Mouse (Mus musculus) layer of hippocampus, adult 9-10 months (tissue): ENCODE data around the gene Tub.
A peak's percentile ranks its signal among the peaks of the same experiment; 100 is the strongest.

Experiments
- DNase-seq: peaks from one replicate; pipeline ENCODE4 v3.0.0; 2022; ENCODE audit warnings: low spot score

Gene Tub

GRCm38 (mm10) chr7:109029961-109030465, 79.9 kb downstream of the Tub start:
- DNase-seq, result no peak

- DNase-seq, result no peak
Observed at GRCm38 (mm10) chr7:109031331-109031730, 81.2 kb downstream of the Tub start.

DNA sequence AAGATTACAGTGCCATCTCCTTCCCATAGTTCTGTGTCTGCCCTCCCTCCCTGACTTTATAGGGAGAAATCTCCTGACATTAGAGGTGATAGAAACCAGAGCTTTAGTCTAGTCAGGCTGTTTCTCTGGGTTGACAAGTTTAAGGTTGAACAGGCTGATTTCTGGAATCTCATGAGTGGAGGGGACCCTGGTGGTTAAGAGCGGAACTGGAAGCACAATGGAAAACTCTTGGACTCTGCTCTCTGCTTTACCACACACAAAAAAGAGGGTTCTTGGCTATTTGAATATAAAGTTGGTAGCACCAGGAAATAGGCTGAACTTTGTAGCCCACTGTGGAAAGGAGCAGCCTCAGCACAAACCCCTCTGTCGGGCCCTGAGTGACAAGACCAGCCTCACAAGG, 81.9 kb downstream of the Tub start:
- DNase-seq, result no peak

DNA sequence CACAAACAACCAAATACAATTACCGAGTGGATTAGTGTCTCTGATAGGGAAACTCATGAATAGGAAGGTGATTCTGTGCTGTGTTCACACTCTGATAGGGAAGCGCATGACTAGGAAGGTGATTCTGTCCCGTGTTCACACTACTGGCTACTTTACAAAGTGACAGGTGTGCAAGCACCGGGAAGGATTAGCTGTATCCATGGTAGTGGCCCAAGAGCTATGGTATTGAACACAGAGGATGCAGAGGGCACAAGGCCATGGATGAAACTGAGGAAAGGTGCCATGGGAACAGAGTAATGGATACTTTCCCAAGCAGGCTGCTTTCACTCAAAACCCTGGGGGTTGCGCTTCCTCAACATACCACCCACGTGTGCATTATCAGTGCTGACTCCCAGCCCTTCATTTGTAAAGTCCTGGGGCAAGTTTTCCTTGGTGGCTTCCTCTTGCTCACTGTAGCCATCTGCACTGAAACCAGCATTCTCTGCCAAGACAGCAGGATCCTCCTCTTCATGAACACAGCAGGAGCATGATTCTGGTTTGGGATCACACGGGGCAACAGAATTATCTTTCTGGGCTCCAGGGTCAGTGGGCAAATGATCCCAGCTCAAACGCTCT, 88.1 kb downstream of the Tub start:
- DNase-seq, result no peak

DNA sequence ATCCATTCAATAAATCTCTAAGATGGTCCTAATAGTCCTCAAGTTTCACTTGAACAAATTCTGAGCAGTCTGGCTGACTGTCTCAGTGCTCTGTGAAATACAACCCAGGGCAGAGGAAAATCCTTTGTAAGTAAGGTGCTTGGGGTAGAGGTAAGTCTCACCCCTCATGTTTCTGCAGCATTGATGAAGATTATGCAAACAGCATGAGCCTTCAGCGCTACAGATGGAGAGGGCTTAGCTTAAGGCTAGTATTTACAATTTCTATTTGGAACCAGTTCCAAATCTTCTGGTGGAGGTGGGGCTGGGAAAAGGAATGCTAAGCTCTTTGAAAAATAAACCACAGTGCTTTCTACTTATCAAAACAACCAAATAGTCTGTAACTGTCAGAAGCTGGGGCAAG, 88.8 kb downstream of the Tub start:
- DNase-seq, result no peak

DNA sequence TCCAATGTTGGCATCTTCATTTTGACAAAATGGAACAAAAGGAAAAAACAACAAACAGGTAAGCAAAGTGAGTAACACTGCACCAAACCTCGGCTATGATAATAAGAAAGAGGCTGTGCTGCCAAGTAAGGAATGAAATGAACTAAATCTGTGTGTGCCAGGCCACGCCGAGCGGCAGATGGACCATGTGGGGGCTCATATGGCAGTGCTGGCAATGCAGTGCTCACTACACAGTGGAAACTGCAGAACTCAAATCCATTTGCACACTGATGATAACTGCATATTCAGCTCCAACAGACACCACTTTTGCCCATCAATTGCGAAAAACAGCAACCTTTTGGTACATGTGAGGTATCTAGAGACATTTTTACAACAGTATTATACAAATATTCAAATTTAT, 89.3 kb downstream of the Tub start:
- DNase-seq, result peak; percentile 81

DNA sequence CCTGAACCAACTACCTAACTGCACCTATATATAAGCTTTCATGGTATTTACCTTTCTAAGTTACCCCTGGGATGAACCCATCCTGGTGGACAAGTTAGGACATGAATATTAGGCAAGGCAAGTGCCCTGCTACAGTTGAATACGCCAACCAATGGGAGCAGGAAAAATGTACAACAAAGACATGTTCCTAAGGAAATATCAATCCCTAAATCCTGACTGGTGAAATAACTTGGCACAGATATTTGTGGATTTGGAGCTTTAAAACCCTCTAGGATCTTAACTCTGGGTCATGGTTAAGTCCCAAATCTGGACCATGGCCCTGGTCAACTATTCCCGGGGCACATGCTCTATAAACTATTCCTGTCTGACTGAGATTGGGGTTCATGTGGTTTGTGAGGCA, 95.7 kb downstream of the Tub start:
- DNase-seq, result no peak

GRCm38 (mm10) chr7:109050831-109051230, 100.7 kb downstream of the Tub start:
- no peak for DNase-seq

- DNase-seq, result no peak
Observed at GRCm38 (mm10) chr7:109059536-109059935, 109.4 kb downstream of the Tub start.

DNA sequence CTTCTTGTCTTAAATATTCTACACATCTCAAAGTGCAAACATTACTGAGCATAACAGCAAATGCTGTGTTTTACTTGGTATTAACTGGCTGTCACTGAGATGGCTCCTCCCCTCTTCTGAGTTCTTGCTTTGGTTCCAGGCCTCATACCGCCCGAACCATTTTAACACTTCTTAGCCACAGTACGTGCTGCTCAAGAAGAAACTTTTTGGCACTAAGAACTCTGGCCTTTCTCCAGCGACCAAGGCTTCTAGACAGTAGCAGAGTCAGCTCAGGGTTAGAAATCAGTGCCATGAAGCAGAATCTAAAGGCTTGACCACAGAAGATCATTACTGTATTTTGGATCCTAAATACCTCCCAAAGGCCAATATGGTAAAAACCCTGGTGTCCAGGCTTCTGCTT, 119.5 kb downstream of the Tub start:
- DNase-seq, result no peak

GRCm38 (mm10) chr7:109072326-109072725, 122.2 kb downstream of the Tub start:
- no peak for DNase-seq

GRCm38 (mm10) chr7:109082269-109083112, 132.4 kb downstream of the Tub start:
- DNase-seq, result no peak

GRCm38 (mm10) chr7:109083113-109083812, 133.1 kb downstream of the Tub start, which contains the start of gene Ric3:
Gene Ric3 (minus strand): TSS chr7:109083331.
- DNase-seq, result peak; percentile 71

GRCm38 (mm10) chr7:109083813-109084184, 133.7 kb downstream of the Tub start:
- DNase-seq, result no peak
